Mouse (Mus musculus) liver, embryonic 14.5 days (tissue): ENCODE data around the gene Fgfr2.

Source experiments
- CTCF ChIP-seq: IDR thresholded peaks from 2 replicates; pipeline ENCODE4 v1.5.1; 2016; ENCODE audit warnings: antibody characterized with exemption, low read depth, control low read depth
- EP300 ChIP-seq: IDR thresholded peaks from 2 replicates; pipeline ENCODE4 v1.6.1; 2016; ENCODE audit warnings: antibody characterized with exemption, low read depth

DNA sequence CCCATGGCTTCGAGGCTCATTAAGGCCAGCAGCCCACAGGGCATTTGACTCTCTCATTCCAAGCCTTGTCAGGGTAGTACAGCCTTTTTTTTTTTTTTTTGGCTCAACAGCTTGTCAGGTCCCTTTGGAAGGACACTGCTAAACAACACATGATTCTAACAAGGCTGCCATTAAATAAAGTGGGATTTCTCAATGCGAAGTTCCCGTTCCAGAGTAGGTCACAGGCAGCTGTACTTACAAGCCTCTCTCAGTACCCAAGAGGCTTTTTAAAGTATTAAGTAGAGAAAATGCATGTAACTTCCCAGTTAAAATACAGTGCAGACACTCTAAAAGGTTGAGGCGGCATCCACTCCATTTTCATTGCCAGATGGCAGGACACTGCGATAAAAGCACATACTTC, 29.4 kb downstream of the Fgfr2 start:
- TF ChIP-seq CTCF (no peak), EP300 (no peak)
